In the genomic region with DNA sequence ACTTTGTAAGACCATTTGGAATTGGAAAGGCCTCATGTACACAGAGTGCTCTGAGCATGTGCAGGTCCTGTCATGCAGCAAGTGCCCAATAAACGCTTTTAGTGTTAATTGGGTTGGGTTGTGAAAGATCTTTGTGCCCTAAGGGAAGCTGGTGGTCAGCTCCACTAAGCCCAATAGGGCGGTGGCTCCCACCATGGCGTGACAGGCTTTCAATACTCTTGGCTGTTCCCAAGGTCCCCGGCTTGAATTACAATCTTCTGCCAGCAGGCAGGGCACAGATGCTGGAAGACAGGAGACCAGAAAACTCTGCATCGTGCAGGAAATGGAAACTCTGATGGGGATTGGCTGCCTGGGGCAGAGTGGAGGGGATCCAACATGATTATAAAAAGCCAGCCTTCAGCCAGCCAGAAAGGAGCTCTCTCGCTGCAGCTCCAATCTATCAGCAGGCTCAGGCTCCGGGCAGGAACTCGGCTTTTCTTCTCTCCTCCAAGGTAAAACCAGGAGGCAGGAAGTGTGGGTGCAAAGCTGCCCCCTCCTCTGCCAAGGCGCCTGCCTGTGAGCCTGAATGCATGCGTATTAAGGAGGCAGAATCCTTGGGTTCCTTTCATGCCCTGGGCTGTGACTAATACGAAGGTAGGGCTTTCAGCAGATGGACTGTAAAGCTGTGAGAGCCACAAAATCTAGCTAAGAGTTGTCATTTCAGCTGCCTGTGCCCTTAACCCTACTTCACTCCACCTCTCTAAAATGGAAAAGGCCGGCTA, we compare ENCODE assay signal across 8 mouse cellular contexts. TPM values are rescaled to one million over a fixed set of nuclear protein-coding genes. Genes with fewer than 3 reads are reported as not detected.
A peak's percentile ranks its signal among the peaks of the same experiment; 100 is the strongest.
DNase-seq lines count a peak whose midpoint lies in the region; ATAC-seq lines count a peak whose summit lies in the region.

No protein-coding gene starts in this region.

- 0 out of 2 replicates have a peak, but pooled peaks cover 3% of the 10 kb centered on the region for H3K27me3 ChIP-seq in kidney, embryonic 16.5 days (ENCODE audit: insufficient read depth, low read length)

- ATAC-seq in kidney, embryonic 16.5 days (ENCODE audit: low FRiP score, low TSS enrichment) = peak; percentile 36; the same call in 1 of the 2 replicates
- ATAC-seq in monocyte, adult 5-6 weeks (replicated peaks; ENCODE audit: insufficient number of reproducible peaks, low FRiP score, low TSS enrichment, poor library complexity, severe bottlenecking) = no peak
- no peak for ATAC-seq in megakaryocyte progenitor cell, adult 5-6 weeks (replicated peaks; ENCODE audit: poor library complexity)

- H3K9ac ChIP-seq in kidney, embryonic 16.5 days (replicated peaks; ENCODE audit: low read length) = peak overlapping the region; percentile 45; the same call in 1 of the 2 replicates

- DNase-seq in adrenal gland, postnatal 10 days = peak; percentile 51
- no peak for DNase-seq in adrenal gland, adult 18-20 months (ENCODE audit: low spot score in 2 of 2)
- peak; percentile 73 to 78 for DNase-seq in cerebellum, postnatal 14 days
- peak; percentile 62 to 72 for DNase-seq in frontal cortex, postnatal 36 days (ENCODE audit: low spot score in 2 of 2)
- peak; percentile 43 for DNase-seq in mesoderm, embryonic 11.5 days (ENCODE audit: low read depth, low spot score)

- H3K4me2 ChIP-seq in kidney, embryonic 16.5 days (replicated peaks; ENCODE audit: low read depth, low read length) = peak overlapping the region; percentile 30; the same call in 1 of the 2 replicates

- 35% methylated on average over 12 of the region's 12 CpGs for WGBS in kidney, embryonic 16.5 days

- peaks cover 13% of the 10 kb centered on the region; the same call in 1 of the 2 replicates for H3K4me1 ChIP-seq in kidney, embryonic 16.5 days (ENCODE audit: insufficient read depth, low read length)

- H3K36me3 ChIP-seq in kidney, embryonic 16.5 days (ENCODE audit: insufficient read depth, low read length) = no peaks in the 10 kb centered on the region

- H3K4me3 ChIP-seq in kidney, embryonic 16.5 days (ENCODE audit: low read length) = no peak overlapping the region

- peak overlapping the region; percentile 62 for H3K27ac ChIP-seq in kidney, embryonic 16.5 days (ENCODE audit: low read length)

- H3K9me3 ChIP-seq in kidney, embryonic 16.5 days (ENCODE audit: low read length) = no peaks in the 10 kb centered on the region

RNA-seq across cellular contexts. Expression of gene Fam76a, which starts 16.0 kb away (rescaled TPM):
- 10 to 100 TPM; 36.9 to 37.0 TPM for total RNA-seq in adrenal gland, postnatal 10 days (2021)
- total RNA-seq in adrenal gland, adult 18-20 months (2021) = 10 to 100 TPM; 25.2 to 26.1 TPM
- polyA plus RNA-seq in kidney, embryonic 16.5 days (2015; fragmentation: Nextera tagmentation; extraction: Ambion mirVana) = 37.7 and 42.8 TPM in 2 replicates
- total RNA-seq in monocyte, adult 5-6 weeks (2017) = 27.3 to 53.5 TPM (median 33.8 TPM) in 3 replicates
- 17.9 and 18.0 TPM in 2 replicates for total RNA-seq in megakaryocyte progenitor cell, adult 5-6 weeks (2015)
- 31.5 and 42.0 TPM in 2 replicates for total RNA-seq in megakaryocyte progenitor cell, adult 5-6 weeks (2017)

RNA-seq across cellular contexts. Expression of gene Fgr, which starts 35.5 kb away (rescaled TPM):
- 1 to 10 TPM; 1.3 to 1.6 TPM for total RNA-seq in adrenal gland, postnatal 10 days (2021)
- total RNA-seq in adrenal gland, adult 18-20 months (2021) = under 1 TPM; 0.43 to 0.58 TPM
- polyA plus RNA-seq in kidney, embryonic 16.5 days (2015; fragmentation: Nextera tagmentation; extraction: Ambion mirVana) = 0.44 and 0.58 TPM in 2 replicates
- total RNA-seq in monocyte, adult 5-6 weeks (2017) = 266 TPM in 3 replicates
- total RNA-seq in megakaryocyte progenitor cell, adult 5-6 weeks (2015) = 3.2 and 3.4 TPM in 2 replicates
- total RNA-seq in megakaryocyte progenitor cell, adult 5-6 weeks (2017) = 2.5 and 3.0 TPM in 2 replicates

RNA-seq across cellular contexts. Expression of gene Stx12, which starts 54.1 kb away (rescaled TPM):
- total RNA-seq in adrenal gland, postnatal 10 days (2021) = 10 to 100 TPM; 52.0 to 53.2 TPM
- total RNA-seq in adrenal gland, adult 18-20 months (2021) = 10 to 100 TPM; 58.8 to 59.2 TPM
- polyA plus RNA-seq in kidney, embryonic 16.5 days (2015; fragmentation: Nextera tagmentation; extraction: Ambion mirVana) = 59.9 and 61.8 TPM in 2 replicates
- total RNA-seq in monocyte, adult 5-6 weeks (2017) = 64.8 to 81.4 TPM (median 73.4 TPM) in 3 replicates
- total RNA-seq in megakaryocyte progenitor cell, adult 5-6 weeks (2015) = 34.4 and 36.5 TPM in 2 replicates
- 31.3 and 33.1 TPM in 2 replicates for total RNA-seq in megakaryocyte progenitor cell, adult 5-6 weeks (2017)

Comparison
In these comparisons a context has a peak if more than half of its experiments do, and no peak if none do; other contexts are left out.
1. DNase-seq: peak in adrenal gland, postnatal 10 days (single experiment), cerebellum, postnatal 14 days (2 of 2), frontal cortex, postnatal 36 days (2 of 2) and mesoderm, embryonic 11.5 days (single experiment); none in adrenal gland, adult 18-20 months (0 of 2).
2. RNA of gene Fgr, which starts 35.5 kb away (total RNA-seq): 266 TPM in monocyte, adult 5-6 weeks; 2.5 to 3.4 TPM in megakaryocyte progenitor cell, adult 5-6 weeks, 1.3 to 1.6 TPM in adrenal gland, postnatal 10 days and 0.43 to 0.58 TPM in adrenal gland, adult 18-20 months; every median in the first group is over 10 times any median in the second.